Comparison of ENCODE assay signal across 8 mouse cellular contexts in the genomic region with DNA sequence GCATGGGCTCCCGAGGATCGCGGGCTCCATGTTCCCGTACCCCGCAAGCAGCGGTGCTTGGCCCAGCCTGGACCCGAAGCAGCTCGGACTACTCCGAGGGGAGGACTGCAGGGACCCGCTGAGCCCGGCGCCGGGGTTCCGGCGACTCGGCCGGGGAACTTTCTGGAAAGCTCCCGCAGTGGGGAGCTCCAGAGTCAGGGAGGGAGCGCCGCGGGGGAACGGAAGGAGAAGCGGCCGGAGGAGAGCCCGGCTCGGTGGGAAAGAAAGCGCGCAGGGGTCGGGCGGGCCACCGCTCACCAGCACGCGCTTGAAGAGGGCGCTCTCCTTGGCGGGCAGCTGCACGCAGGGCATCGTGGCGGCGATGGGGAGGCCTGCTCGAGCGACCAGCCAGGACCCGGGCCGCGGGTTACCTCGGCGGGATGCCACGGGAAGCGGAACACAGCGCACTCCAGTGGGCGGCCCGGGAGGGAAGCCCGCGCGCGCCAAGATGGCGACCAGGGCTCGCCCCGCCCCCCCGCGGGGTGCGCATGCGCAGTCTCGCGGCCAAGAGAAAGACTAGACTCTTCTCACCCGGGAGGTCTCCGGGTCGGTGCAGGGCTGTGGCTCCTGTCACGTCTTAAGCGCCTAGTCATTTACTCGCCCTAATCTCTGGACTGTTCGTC. TPM values are rescaled to one million over a fixed set of nuclear protein-coding genes. Genes with fewer than 3 reads are reported as not detected.
DNase-seq lines count a peak whose midpoint lies in the region; ATAC-seq lines count a peak whose summit lies in the region.

Gene Naa16, minus strand, starts transcription at position 514 of the 662 bp plus-strand sequence.

- DNase-seq in NIH3T3 (ENCODE audit: low read depth), result peak; percentile 97
- DNase-seq in cerebellum, postnatal 10 days, result peak; percentile 98
- DNase-seq in frontal cortex, postnatal 14 days (ENCODE audit: low spot score in 2 of 2), result peak; percentile 86 to 90
- DNase-seq in hindbrain, embryonic 14.5 days (ENCODE audit: low spot score), result peak; percentile 98
- DNase-seq in layer of hippocampus, postnatal 36 days, result peak; percentile 95
- peak; percentile 96 for DNase-seq in lung, postnatal 36 days
- DNase-seq in retina, postnatal 1 day, result peak; percentile 96
- peak; percentile 90 to 95 for DNase-seq in urinary bladder, adult 18-20 months (ENCODE audit: low spot score in 2 of 2)

- H3K4me3 ChIP-seq in hindbrain, embryonic 14.5 days (replicated peaks; ENCODE audit: low read length), result peak within 1 kb of the TSS; percentile 74

- WGBS in hindbrain, embryonic 14.5 days, result under 1% methylated on average over 70 of the region's 71 CpGs

- peak within 1 kb of the TSS; percentile 74 for H3K9ac ChIP-seq in hindbrain, embryonic 14.5 days

- H3K27me3 ChIP-seq in hindbrain, embryonic 14.5 days (ENCODE audit: control insufficient read depth, insufficient read depth, low read length), result no peaks in the 10 kb centered on the region

- H3K36me3 ChIP-seq in hindbrain, embryonic 14.5 days (replicated peaks; ENCODE audit: control insufficient read depth, insufficient read depth), result no peaks in the 10 kb centered on the region

- peaks cover 11% of the 10 kb centered on the region for H3K4me1 ChIP-seq in hindbrain, embryonic 14.5 days (replicated peaks; ENCODE audit: control insufficient read depth, insufficient read depth, low read length)

- H3K4me2 ChIP-seq in hindbrain, embryonic 14.5 days (replicated peaks), result peak within 1 kb of the TSS; percentile 65

- peak within 1 kb of the TSS; percentile 92 for H3K27ac ChIP-seq in hindbrain, embryonic 14.5 days

- H3K9me3 ChIP-seq in hindbrain, embryonic 14.5 days (ENCODE audit: control insufficient read depth, low read length), result no peaks in the 10 kb centered on the region

- ATAC-seq in hindbrain, embryonic 14.5 days (ENCODE audit: low FRiP score), result peak; percentile 97

RNA-seq across cellular contexts. Expression of gene Naa16, which starts in this region (rescaled TPM):
- 12.5 and 15.4 TPM in 2 replicates for polyA plus RNA-seq in hindbrain, embryonic 14.5 days (2014; fragmentation: Nextera tagmentation; extraction: Ambion mirVana)
- total RNA-seq in layer of hippocampus, postnatal 36 days (2021), result 10 to 100 TPM; 16.1 to 18.2 TPM

Comparison
In these comparisons a context has a peak if more than half of its experiments do, and no peak if none do; other contexts are left out.
1. Peak in every context shown above with its lines: DNase-seq, ATAC-seq, H3K4me3 ChIP-seq and H3K27ac ChIP-seq.